Mouse (Mus musculus) embryonic fibroblast, embryonic 13.5 days (primary cell): ENCODE measurements at regions not wholly inside any gene's neighbourhood (a gene's known extent, or its start where the extent isn't known, plus 50 kb on each side); places are given as distances from the start of the nearest gene placed in this dataset.

Experiments
- H3K27ac ChIP-seq: 2 replicates; pipeline ENCODE4 v1.5.1; 2012; ENCODE audit warnings: low read length, control low read depth, inconsistent platforms; ENCODE audit not compliant: insufficient read depth
- H3K4me1 ChIP-seq: 2 replicates; pipeline ENCODE4 v1.6.1; 2011; ENCODE audit warnings: low read length; ENCODE audit not compliant: control insufficient read depth, insufficient read depth
- H3K4me3 ChIP-seq: 2 replicates; pipeline ENCODE4 v1.5.1; 2011; ENCODE audit warnings: mild to moderate bottlenecking, control low read depth, low read length; ENCODE audit not compliant: insufficient read depth
- CTCF ChIP-seq: IDR thresholded peaks from 2 replicates; pipeline ENCODE4 v1.5.1; 2011; ENCODE audit warnings: mild to moderate bottlenecking, control low read depth, low read length, moderate library complexity, borderline replicate concordance; ENCODE audit not compliant: insufficient read depth
- POLR2A ChIP-seq: IDR thresholded peaks from 2 replicates; pipeline ENCODE4 v1.6.1; 2011; ENCODE audit warnings: low read depth, mild to moderate bottlenecking, control low read depth, low read length, moderate library complexity

- Histone ChIP-seq H3K27ac (no peak overlapping the region), H3K4me1 (no peaks in the 10 kb centered on the region), H3K4me3 (no peak overlapping the region)
- TF ChIP-seq CTCF: no peak
- no peak for TF ChIP-seq POLR2A
Measured at GRCm38 (mm10) chr12:27513253-27513652, 170.9 kb upstream of the Sox11 start.

GRCm38 (mm10) chr12:27508226-27508560 lies 165.8 kb upstream of the Sox11 start:
- 0 out of 2 replicates have a peak, but pooled peaks cover 1% of the 10 kb centered on the region for H3K4me1 ChIP-seq
- TF ChIP-seq CTCF: no peak
- TF ChIP-seq POLR2A: no peak
- no peak overlapping the region for H3K4me3 ChIP-seq
- H3K27ac ChIP-seq: no peak overlapping the region

- Histone ChIP-seq H3K4me1 (0 out of 2 replicates have a peak, but pooled peaks cover 2% of the 10 kb centered on the region), H3K27ac (no peak overlapping the region), H3K4me3 (no peak overlapping the region)
- TF ChIP-seq POLR2A: no peak
- no peak for TF ChIP-seq CTCF
Measured at GRCm38 (mm10) chr12:27507523-27508225, 165.3 kb upstream of the Sox11 start.

DNA sequence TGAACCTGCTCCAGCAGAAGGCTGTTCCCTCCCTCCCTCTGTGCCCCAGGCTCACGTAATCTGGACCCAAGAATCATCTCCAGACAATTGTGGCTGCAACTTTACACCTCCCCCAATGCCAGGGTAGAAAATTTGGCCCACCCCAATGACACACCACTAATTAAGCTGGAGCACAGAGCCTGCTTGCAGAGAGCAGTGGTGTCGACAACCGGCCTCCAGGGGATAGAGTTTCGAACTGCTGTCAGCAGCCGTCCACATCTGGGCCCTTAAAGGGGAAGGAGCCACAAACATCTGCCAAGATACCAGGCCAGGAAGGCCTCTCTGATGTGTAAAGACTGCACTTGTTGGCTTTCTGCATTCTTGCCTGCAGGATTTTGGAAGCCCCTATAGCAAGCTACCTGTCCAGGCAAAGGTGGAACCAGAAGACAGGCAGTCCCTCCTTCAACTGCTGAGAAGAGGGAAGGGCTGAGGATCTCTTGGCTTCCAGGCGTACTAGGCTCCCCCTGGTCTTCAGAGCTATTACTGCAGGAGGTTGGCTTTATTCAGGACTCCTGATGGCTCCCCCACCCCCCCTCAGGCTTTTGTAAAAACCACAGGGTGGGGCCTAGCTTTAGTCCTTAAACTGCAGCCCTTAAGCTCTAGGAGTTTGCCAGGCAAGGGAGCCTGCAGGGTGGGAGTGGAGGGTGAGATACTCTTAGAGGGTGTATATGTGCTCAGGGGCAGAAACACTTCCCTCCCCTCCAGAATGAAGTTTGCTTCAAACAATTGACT lies 160.5 kb upstream of the Sox11 start:
- TF ChIP-seq CTCF (no peak), POLR2A (no peak)
- Histone ChIP-seq H3K4me3 (no peak overlapping the region), H3K4me1 (peaks cover 7% of the 10 kb centered on the region), H3K27ac (no peak overlapping the region)

- Histone ChIP-seq H3K4me1 (peaks cover 7% of the 10 kb centered on the region), H3K27ac (no peak overlapping the region), H3K4me3 (no peak overlapping the region)
- TF ChIP-seq CTCF (no peak), POLR2A (no peak)
Measured at GRCm38 (mm10) chr12:27500516-27500915, 158.1 kb upstream of the Sox11 start.

DNA sequence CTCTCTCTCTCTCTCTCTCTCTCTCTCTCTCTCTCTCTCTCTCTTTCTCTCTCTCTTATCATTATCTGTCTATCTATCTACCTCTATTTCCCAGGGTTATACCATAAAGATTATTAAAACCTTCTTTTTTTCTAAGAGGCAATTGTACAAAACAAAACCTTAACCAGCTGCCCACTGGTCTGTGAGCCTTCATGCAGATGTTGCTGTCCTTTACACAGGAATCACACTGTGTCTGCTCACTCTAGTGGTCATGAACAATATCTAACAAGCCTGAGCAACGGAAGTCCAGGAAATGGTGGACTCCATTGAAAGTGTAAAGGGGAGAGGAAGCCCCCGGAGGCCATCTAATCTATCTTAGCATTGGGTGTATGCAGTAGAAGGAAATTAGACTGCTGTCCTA lies 156.9 kb upstream of the Sox11 start:
- TF ChIP-seq POLR2A: no peak
- TF ChIP-seq CTCF: no peak
- Histone ChIP-seq H3K4me3 (no peak overlapping the region), H3K4me1 (peaks cover 7% of the 10 kb centered on the region), H3K27ac (no peak overlapping the region)

GRCm38 (mm10) chr12:27496826-27497557 lies 154.6 kb upstream of the Sox11 start:
- Histone ChIP-seq H3K4me1 (peaks cover 5% of the 10 kb centered on the region), H3K4me3 (no peak overlapping the region), H3K27ac (no peak overlapping the region)
- no peak for TF ChIP-seq POLR2A
- TF ChIP-seq CTCF: no peak

- peak overlapping the region; percentile 4; the same call in 1 of the 2 replicates for H3K27ac ChIP-seq
- H3K4me3 ChIP-seq: no peak overlapping the region
- TF ChIP-seq POLR2A (no peak), CTCF (no peak)
- peaks cover 10% of the 10 kb centered on the region for H3K4me1 ChIP-seq
Measured at GRCm38 (mm10) chr12:27492270-27492669, 149.9 kb upstream of the Sox11 start.

DNA sequence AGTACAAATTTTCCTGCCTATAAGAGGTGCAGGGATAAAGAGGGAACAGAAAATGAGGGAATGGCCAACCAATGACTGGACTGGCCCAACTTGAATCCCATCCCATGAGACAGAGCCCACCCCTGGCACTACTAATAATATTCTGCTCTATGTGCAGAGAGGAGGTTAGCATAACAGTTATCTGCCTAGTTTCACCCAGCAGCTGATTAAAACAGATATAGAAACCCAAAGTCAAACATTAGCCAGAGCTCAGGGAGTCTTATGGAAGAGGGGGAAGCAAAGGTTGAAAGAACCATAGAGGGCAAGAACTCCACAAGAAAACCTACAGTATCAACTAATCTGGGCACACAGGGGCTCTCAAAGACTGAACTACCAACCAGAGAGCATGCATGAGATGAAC lies 138.9 kb upstream of the Sox11 start:
- Histone ChIP-seq H3K27ac (no peak overlapping the region), H3K4me3 (no peak overlapping the region), H3K4me1 (peaks cover 8% of the 10 kb centered on the region)
- TF ChIP-seq CTCF: no peak
- no peak for TF ChIP-seq POLR2A

DNA sequence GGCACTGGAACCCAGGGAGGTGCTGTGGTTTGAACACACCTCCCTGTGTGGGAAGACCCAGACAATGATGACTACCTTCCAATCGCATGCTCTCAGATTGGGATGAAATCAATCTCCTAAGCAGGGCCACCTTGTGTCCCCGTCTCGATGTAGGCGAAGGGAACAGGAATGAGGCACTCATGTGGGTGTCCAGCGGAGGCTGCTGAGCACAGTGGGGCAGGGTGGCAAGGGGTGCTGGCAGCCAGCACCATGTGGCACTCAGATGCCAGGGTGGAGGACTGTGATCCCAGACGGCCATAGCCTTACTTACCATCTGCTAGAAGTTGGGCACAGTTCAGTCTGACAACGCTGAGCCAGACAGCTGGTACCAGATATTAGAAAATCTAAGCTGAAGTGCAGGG lies 137.2 kb upstream of the Sox11 start:
- no peak overlapping the region for H3K27ac ChIP-seq
- no peak for TF ChIP-seq POLR2A
- TF ChIP-seq CTCF: no peak
- no peak overlapping the region for H3K4me3 ChIP-seq
- H3K4me1 ChIP-seq: peaks cover 4% of the 10 kb centered on the region; the same call in 1 of the 2 replicates
